Mouse (Mus musculus): ENCODE measurements around the gene Xylb.

DNA sequence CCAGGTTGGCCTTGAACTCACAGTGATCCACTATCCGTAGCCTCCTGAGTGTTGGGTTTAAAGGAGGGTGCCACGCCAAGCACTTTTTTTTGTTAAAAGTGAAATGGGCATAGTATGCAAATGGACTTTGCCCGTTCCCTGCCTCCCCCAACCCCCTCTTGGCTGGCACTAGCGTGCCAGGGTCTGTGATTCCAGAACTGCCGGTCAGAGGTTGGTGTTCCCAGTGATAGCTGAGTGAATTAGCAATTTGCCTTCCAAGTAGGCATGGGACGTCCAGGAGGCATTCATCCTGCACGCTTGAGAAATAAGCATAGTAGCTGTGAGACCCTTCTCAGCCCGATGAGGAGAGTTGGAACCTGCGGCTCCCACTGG, 863 bp downstream of the Xylb start:
- TF ChIP-seq CTCF (IDR thresholded peaks at IDR 0.05; ENCODE audit: extremely low read depth, insufficient read depth, insufficient read length, insufficient replicate concordance) = no peak
- TF ChIP-seq POLR2A (IDR thresholded peaks at IDR 0.05; ENCODE audit: low read depth, low read length) = no peak
